Mouse (Mus musculus) monocyte, adult 5-6 weeks (primary cell): ENCODE results near the gene Ppp1r35. TPM values are rescaled to one million over a fixed set of nuclear protein-coding genes. Genes with fewer than 3 reads are reported as not detected.

Experiments used
- ATAC-seq: fragments of 153-309, 156-312 bp; replicated peaks from 2 replicates; pipeline ENCODE4 v1.8.0; 2017; ENCODE audit warnings: mild to moderate bottlenecking; ENCODE audit not compliant: low TSS enrichment, insufficient number of reproducible peaks, severe bottlenecking, poor library complexity, low FRiP score
- total RNA-seq: library from RNA; stranded (forward); fragments of 200-1000, 200-491, 200-594 nt; gene quantifications from 3 replicates; pipeline ENCODE4 v1.2.3, GENCODE M21; 2017

Ppp1r35 gene
- 8.7 to 10.8 TPM (median 9.5 TPM) in 3 replicates for total RNA-seq

- ATAC-seq = peak; percentile 87
These were observed at the start of gene Ppp1r35 for GRCm38 (mm10) chr5:137778635-137779034. TSS of gene Ppp1r35 (plus strand) at chr5:137778849.

DNA sequence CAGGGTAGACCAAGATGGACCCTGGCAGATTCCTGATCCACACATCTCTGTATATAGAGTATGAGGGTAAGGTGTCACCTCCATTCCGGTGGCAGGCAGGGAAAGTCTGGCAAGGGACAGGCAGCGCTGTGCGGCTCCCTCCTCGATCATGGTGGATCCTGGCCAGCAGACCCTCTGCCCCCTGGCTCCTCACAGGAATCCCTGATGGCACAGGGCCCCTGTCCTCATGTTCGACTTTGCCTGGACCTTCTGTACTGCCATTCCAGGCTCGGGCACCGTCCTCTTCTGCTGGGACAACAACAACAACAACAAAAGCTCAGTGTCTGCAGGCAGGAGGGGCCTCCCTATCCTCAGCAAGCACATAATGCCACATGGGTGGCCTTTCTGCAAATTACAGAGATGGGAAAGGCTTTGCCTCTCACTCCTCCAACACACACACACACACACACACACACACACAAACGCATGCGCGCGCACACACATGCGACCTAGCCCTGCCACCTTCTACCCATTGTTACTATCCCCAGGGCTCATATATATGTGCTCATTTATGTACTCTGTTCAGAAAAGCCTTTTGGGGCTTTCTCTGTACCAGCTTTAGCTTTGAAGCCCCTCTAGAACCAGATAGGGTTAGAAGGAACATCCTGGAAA, 44.9 kb upstream of the Ppp1r35 start:
- ATAC-seq = no peak

DNA sequence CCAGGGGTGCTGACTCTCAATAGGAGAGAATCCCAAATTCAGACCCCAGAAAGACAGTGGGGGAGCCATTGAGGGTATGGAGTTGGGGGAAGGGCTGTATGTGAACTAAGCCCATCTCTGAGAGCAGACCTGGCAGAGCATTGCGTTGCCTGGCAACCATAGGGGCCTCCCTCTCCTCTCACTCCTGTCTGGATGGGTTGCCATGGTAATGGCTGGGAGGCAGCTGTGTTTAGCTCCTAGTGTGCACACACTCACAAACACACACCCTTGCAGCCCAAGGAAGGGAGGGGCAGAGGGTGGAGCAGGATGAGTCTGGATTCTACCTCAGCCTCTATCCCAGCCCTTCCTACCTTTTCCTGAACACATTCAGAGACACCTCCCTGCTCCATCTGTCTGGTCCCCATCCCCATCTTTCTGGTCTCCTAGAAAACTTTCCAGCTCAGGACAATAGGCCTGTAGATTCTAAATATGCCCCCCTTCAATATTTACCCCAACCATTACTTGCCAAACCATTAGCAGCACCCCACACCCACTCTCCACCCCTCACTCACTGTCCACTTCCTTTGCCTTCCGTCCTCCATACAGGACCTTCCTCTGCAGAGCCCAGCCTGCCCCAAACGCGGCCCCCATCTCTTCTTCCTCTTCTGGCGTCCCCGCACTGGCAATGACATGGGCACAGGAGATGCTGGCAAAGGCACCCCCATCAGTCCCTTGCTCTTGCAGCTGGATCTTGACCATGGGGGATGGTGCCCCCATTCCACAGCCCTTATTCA, 44.2 kb upstream of the Ppp1r35 start:
- no peak for ATAC-seq

- ATAC-seq = no peak
These were observed 41.2 kb upstream of the Ppp1r35 start for GRCm38 (mm10) chr5:137737400-137737940.

DNA sequence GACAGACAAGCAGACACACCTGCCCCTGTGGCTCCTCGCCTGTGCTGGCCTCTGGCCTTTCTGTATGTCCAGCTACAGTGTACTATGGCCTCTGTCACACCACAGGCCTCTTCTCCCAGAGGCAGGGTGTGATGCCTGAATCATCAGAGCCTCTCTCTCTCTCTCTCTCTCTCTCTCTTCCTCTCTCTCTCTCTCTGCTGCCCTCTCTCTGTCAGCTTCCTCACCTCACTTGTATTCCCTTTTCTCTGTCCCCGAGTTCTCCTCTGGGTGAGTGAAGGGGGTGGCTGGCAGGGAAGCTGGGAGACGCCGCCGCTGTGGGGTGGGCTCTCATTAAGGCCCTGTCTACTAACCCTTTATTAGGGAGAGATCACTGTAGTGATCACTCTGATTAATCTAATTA, 40.1 kb upstream of the Ppp1r35 start:
- ATAC-seq = no peak

- ATAC-seq = no peak
These were observed 39.2 kb upstream of the Ppp1r35 start for GRCm38 (mm10) chr5:137739471-137739870.

DNA sequence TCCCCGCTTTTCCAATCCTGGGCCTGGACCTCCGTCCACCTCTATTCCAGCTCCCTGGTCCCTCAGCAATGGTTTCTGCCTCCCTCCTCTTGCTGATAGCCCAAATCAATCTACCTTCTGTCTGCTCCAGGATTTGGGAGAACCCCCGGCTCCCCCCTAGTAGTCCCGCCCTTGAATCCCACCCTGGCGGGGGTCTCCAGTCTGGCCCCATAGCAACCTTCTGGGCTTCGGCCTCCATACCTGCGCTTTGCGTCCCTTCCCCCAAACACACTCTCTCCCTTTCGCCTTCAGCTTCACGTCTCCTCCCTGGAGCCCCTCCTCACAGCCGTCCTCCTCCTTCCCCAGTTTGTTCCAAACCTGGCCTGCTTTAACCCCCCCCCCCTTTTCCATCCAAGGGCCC, 38.1 kb upstream of the Ppp1r35 start:
- ATAC-seq = no peak

DNA sequence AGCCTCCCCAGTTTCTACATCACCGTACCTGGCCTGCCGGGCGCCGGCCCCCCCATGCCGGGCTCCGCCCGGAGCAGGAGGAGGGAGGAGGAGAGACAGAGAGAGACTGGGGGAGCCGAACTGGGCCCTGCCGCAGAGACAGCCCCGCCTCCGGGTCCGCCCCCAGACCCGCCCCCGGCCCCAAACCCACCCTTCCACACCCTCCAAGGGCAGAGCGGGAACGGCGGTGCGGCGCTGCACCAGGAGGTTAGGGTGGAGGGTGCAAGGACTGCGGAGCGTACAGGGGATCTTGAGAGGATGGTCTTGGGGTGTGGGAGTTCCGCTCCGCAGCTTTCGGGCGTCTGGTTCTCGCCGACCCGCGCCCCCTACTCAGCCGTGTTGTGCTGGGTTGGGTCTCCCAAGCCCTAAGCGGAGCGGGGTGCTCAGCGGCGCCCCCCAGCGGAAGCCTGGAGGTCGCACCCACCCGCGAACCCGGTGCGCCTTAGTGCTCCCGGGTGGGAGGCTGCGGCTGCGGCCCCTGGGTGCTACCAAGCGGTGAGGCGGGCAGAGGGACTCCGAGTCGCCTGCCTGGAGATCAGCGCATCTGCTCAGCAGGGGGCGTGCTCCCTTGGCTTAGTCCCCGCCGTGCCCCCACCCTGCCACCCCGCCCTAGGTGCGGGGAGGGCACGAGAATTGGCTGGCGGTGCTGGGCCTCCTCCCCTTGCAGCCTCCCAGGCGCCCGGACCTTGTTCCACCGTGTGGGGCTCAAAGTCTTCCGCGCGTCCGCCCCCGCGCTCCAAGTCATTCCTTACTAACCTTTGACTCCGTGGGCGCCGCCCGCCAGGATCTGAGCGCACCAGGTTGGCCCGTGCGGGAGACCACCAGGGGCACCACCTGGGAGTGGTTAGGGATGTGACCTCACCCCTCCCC, 37.4 kb upstream of the Ppp1r35 start, which contains the start of gene Nyap1:
Nyap1 (minus strand) TSS at position 585 of the 909 bp plus-strand sequence.
- ATAC-seq = peak; percentile 41

- no peak for ATAC-seq
These were observed 36.6 kb upstream of the Ppp1r35 start for GRCm38 (mm10) chr5:137742048-137742447.

DNA sequence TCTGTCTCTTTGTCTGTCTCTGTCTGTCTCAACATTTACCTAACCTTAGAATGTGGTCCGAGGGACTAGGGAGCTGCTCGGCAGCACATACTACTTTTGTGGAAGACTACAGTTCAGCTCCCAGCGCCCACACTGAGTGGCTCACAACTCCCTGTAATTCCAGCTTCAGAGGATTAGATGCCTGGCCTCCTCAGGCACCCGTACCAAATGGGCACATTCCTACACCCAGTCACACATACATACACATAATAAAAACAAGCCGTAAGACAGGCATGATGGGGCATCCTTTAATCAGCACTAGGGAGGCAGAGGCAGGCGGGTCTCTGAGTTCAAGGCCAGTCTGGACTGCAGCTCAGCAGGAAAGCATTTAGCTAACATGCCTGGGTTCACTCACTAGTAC, 35.8 kb upstream of the Ppp1r35 start:
- ATAC-seq = no peak

- ATAC-seq = no peak
These were observed 34.5 kb upstream of the Ppp1r35 start for GRCm38 (mm10) chr5:137744197-137744596.

- peak; percentile 64 for ATAC-seq
These were observed 33.2 kb upstream of the Ppp1r35 start, which contains the start of gene Tsc22d4 for GRCm38 (mm10) chr5:137745214-137746171. TSS of gene Tsc22d4 (plus strand) at chr5:137745730.

GRCm38 (mm10) chr5:137746282-137746850, 32.3 kb upstream of the Ppp1r35 start:
- peak; percentile 7; the same call in 1 of the 2 replicates for ATAC-seq

DNA sequence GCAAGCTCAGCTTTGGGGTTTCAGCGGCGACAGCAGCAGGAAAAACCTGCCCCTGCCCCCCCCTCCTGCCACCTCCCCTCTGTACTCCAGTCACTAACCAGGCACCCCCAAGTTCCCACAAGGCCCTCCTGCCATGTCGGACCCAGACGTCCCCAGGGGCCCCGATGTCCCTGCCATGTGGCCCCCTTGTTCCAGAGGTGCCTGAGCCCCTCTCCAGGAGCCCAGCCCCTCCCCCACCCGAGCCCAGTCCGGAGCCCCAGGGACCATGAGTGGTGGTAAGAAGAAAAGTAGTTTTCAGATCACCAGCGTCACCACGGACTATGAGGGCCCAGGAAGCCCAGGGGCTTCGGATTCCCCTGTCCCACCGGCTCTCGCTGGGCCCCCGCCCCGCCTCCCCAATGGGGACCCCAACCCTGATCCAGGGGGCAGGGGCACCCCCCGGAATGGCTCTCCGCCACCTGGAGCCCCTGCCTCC, 31.8 kb upstream of the Ppp1r35 start:
- ATAC-seq = no peak

- ATAC-seq = no peak
These were observed 31.2 kb upstream of the Ppp1r35 start for GRCm38 (mm10) chr5:137747326-137747961.

DNA sequence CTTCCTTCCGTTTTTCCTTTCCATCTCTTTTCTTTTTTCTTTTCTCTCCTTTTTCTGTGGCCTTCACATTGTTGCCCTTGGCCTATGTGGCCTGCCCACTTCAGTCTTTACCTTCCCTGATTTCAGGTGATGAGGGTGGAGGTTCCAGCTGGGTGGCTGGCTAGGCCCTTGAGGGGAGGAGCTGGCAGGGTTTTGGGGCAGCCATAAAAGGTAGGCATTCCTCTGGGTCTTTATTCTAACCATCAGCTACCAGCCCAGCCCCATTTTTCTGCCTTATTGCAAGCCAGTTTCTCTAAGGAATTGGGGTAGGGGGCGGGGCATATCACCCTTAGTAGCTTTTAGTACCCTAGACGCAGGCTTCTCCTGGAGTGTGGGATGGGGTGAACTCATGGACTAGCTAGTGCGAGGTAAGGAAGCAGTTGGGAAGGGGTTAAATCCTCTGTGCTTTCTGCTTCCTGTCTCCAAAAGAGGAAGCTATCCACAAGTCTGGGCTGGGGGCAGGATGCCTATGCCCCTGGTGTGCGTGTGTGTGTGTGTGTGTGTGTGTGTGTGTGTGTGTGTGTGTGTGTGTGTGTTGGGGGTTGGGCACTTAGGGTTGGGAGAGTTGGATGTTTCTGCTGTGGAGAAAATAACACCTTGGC, 30.4 kb upstream of the Ppp1r35 start:
- ATAC-seq = peak; percentile 58; the same call in 1 of the 2 replicates
